ENCODE assay signal across 8 mouse cellular contexts in genomic region chr15:64023770-64024719, GRCm38 (mm10). TPM values are rescaled to one million over a fixed set of nuclear protein-coding genes. Genes with fewer than 3 reads are reported as not detected.
DNase-seq lines count a peak whose midpoint lies in the region; ATAC-seq and TF ChIP-seq lines count a peak whose summit lies in the region.

No protein-coding gene starts in this region.

- H3K27ac ChIP-seq in embryonic facial prominence, embryonic 15.5 days (replicated peaks), result 0 out of 2 replicates have a peak overlapping the region, but pooled peaks have one; percentile 17
- no peak overlapping the region for H3K27ac ChIP-seq in hindbrain, postnatal 0 days
- H3K27ac ChIP-seq in lung, postnatal 0 days (ENCODE audit: low read length), result peak overlapping the region; percentile 64
- peak overlapping the region; percentile 28; the same call in 1 of the 2 replicates for H3K27ac ChIP-seq in stomach, embryonic 14.5 days (ENCODE audit: low read length)
- no peak overlapping the region for H3K27ac ChIP-seq in cerebellum, adult 2 months (ENCODE audit: insufficient read depth, low read length)

- H3K36me3 ChIP-seq in embryonic facial prominence, embryonic 15.5 days, result no peaks in the 10 kb centered on the region
- no peaks in the 10 kb centered on the region for H3K36me3 ChIP-seq in hindbrain, postnatal 0 days (ENCODE audit: insufficient read depth, low read length)
- H3K36me3 ChIP-seq in lung, postnatal 0 days (ENCODE audit: insufficient read depth, low read length), result no peaks in the 10 kb centered on the region
- peaks cover 3% of the 10 kb centered on the region for H3K36me3 ChIP-seq in stomach, embryonic 14.5 days (ENCODE audit: control insufficient read depth, insufficient read depth, low read length)

- no peaks in the 10 kb centered on the region for H3K9me3 ChIP-seq in embryonic facial prominence, embryonic 15.5 days (replicated peaks)
- no peaks in the 10 kb centered on the region for H3K9me3 ChIP-seq in hindbrain, postnatal 0 days (ENCODE audit: low read length)
- no peaks in the 10 kb centered on the region for H3K9me3 ChIP-seq in lung, postnatal 0 days (ENCODE audit: low read length)
- no peaks in the 10 kb centered on the region for H3K9me3 ChIP-seq in stomach, embryonic 14.5 days (ENCODE audit: control insufficient read depth, low read depth, low read length)

- peak overlapping the region; percentile 11; the same call in 1 of the 2 replicates for H3K4me3 ChIP-seq in embryonic facial prominence, embryonic 15.5 days (replicated peaks)
- no peak overlapping the region for H3K4me3 ChIP-seq in hindbrain, postnatal 0 days (ENCODE audit: low read length)
- H3K4me3 ChIP-seq in lung, postnatal 0 days (ENCODE audit: low read depth, low read length), result no peak overlapping the region
- no peak overlapping the region for H3K4me3 ChIP-seq in stomach, embryonic 14.5 days (ENCODE audit: low read depth, low read length)
- H3K4me3 ChIP-seq in cerebellum, adult 2 months (replicated peaks; ENCODE audit: insufficient read depth, low read depth, low read length), result no peak overlapping the region

- peak overlapping the region; percentile 30 for H3K4me2 ChIP-seq in embryonic facial prominence, embryonic 15.5 days (replicated peaks)
- peak overlapping the region; percentile 16; the same call in 1 of the 2 replicates for H3K4me2 ChIP-seq in hindbrain, postnatal 0 days (ENCODE audit: low read depth, low read length)
- peak overlapping the region; percentile 39 for H3K4me2 ChIP-seq in lung, postnatal 0 days (replicated peaks; ENCODE audit: low read depth, low read length)
- 0 out of 2 replicates have a peak overlapping the region, but pooled peaks have one; percentile 6 for H3K4me2 ChIP-seq in stomach, embryonic 14.5 days (replicated peaks; ENCODE audit: low read depth, low read length)

- no peak for TF ChIP-seq CTCF in hindbrain, postnatal 0 days (IDR thresholded peaks at IDR 0.05; ENCODE audit: low read depth)
- TF ChIP-seq CTCF in lung, postnatal 0 days (IDR thresholded peaks at IDR 0.05), result no peak
- TF ChIP-seq CTCF in cerebellum, adult 2 months (IDR thresholded peaks at IDR 0.05; ENCODE audit: borderline replicate concordance, insufficient read depth, low read depth, low read length), result no peak

- peak; percentile 30 to 50 for DNase-seq in heart, adult 18-20 months
- DNase-seq in heart, postnatal 4 days, result no peak
- no peak for DNase-seq in hindbrain, postnatal 0 days (ENCODE audit: low spot score)
- DNase-seq in lung, postnatal 0 days (ENCODE audit: low spot score), result peak; percentile 55
- no peak for DNase-seq in cerebellum, adult 2 months
- DNase-seq in urinary bladder, adult 18-20 months (ENCODE audit: low spot score in 2 of 2), result no peak

- H3K27me3 ChIP-seq in embryonic facial prominence, embryonic 15.5 days, result no peaks in the 10 kb centered on the region
- H3K27me3 ChIP-seq in hindbrain, postnatal 0 days (ENCODE audit: insufficient read depth, low read length), result no peaks in the 10 kb centered on the region
- H3K27me3 ChIP-seq in lung, postnatal 0 days (replicated peaks; ENCODE audit: insufficient read depth, low read length), result no peaks in the 10 kb centered on the region
- no peaks in the 10 kb centered on the region for H3K27me3 ChIP-seq in stomach, embryonic 14.5 days (ENCODE audit: control insufficient read depth, insufficient read depth, low read length)
- no peaks in the 10 kb centered on the region for H3K27me3 ChIP-seq in cerebellum, adult 2 months (ENCODE audit: control insufficient read depth, insufficient read depth, low read length)

- TF ChIP-seq POLR2A in cerebellum, adult 2 months (IDR thresholded peaks at IDR 0.05; ENCODE audit: borderline replicate concordance, insufficient read depth, low read length), result no peak

- TF ChIP-seq EP300 in lung, postnatal 0 days (IDR thresholded peaks at IDR 0.05), result no peak

- H3K9ac ChIP-seq in embryonic facial prominence, embryonic 15.5 days, result no peak overlapping the region
- H3K9ac ChIP-seq in hindbrain, postnatal 0 days (replicated peaks; ENCODE audit: low read length), result no peak overlapping the region
- no peak overlapping the region for H3K9ac ChIP-seq in lung, postnatal 0 days (replicated peaks; ENCODE audit: low read depth)
- H3K9ac ChIP-seq in stomach, embryonic 14.5 days (replicated peaks; ENCODE audit: low read depth, low read length), result no peak overlapping the region

- peaks cover 15% of the 10 kb centered on the region; the same call in 1 of the 2 replicates for H3K4me1 ChIP-seq in embryonic facial prominence, embryonic 15.5 days
- no peaks in the 10 kb centered on the region for H3K4me1 ChIP-seq in hindbrain, postnatal 0 days (ENCODE audit: insufficient read depth, low read length)
- peaks cover 6% of the 10 kb centered on the region; the same call in 1 of the 2 replicates for H3K4me1 ChIP-seq in lung, postnatal 0 days (ENCODE audit: insufficient read depth, low read depth, low read length)
- peaks cover 17% of the 10 kb centered on the region for H3K4me1 ChIP-seq in stomach, embryonic 14.5 days (ENCODE audit: control insufficient read depth, insufficient read depth, low read length)
- peaks cover 51% of the 10 kb centered on the region for H3K4me1 ChIP-seq in cerebellum, adult 2 months (ENCODE audit: control insufficient read depth, insufficient read depth, low read length)

- peak; percentile 40; the same call in 1 of the 2 replicates for ATAC-seq in embryonic facial prominence, embryonic 15.5 days (ENCODE audit: insufficient number of reproducible peaks, low FRiP score, low TSS enrichment, low read depth)
- no peak for ATAC-seq in hindbrain, postnatal 0 days
- ATAC-seq in lung, postnatal 0 days, result peak; percentile 63
- ATAC-seq in stomach, embryonic 14.5 days (ENCODE audit: insufficient number of reproducible peaks, insufficient read depth, low FRiP score, low read depth), result peak; percentile 28; the same call in 1 of the 2 replicates

- WGBS in embryonic facial prominence, embryonic 15.5 days, result 28% methylated on average over 13 of the region's 13 CpGs
- 20% methylated on average over 13 of the region's 13 CpGs for WGBS in hindbrain, postnatal 0 days
- WGBS in lung, postnatal 0 days, result 17% methylated on average over 13 of the region's 13 CpGs
- 37% methylated on average over 13 of the region's 13 CpGs for WGBS in stomach, embryonic 14.5 days
- 38% methylated on average over 13 of the region's 13 CpGs for WGBS in cerebellum, adult 2 months

RNA-seq across cellular contexts. Expression of gene Fam49b, which starts 36.2 kb away (rescaled TPM):
- 10 to 100 TPM; 24.3 to 30.0 TPM for total RNA-seq in heart, adult 18-20 months (2021)
- total RNA-seq in heart, postnatal 4 days (2021), result 10 to 100 TPM; 47.5 to 56.2 TPM
- polyA plus RNA-seq in embryonic facial prominence, embryonic 15.5 days (2015; fragmentation: Nextera tagmentation; extraction: Ambion mirVana), result 46.4 and 46.6 TPM in 2 replicates
- 86.9 and 95.4 TPM in 2 replicates for total RNA-seq in hindbrain, postnatal 0 days (2014; rRNA removed)
- polyA plus RNA-seq in hindbrain, postnatal 0 days (2015; fragmentation: Nextera tagmentation; extraction: Ambion mirVana), result 126 and 131 TPM in 2 replicates
- 45.8 and 48.1 TPM in 2 replicates for polyA plus RNA-seq in lung, postnatal 0 days (2015; fragmentation: Nextera tagmentation; extraction: Ambion mirVana)
- polyA plus RNA-seq in stomach, embryonic 14.5 days (2014; fragmentation: Nextera tagmentation; extraction: Ambion mirVana), result 72.6 and 81.4 TPM in 2 replicates
- polyA plus RNA-seq in cerebellum, adult 2 months (2012; rRNA removed), result 137 and 147 TPM in 2 replicates

Comparison
In these comparisons a context has a peak if more than half of its experiments do, and no peak if none do; other contexts are left out.
1. DNase-seq: peak in heart, adult 18-20 months (2 of 2) and lung, postnatal 0 days (single experiment); none in heart, postnatal 4 days (single experiment), hindbrain, postnatal 0 days (single experiment), cerebellum, adult 2 months (0 of 2) and urinary bladder, adult 18-20 months (0 of 2).
2. H3K27ac ChIP-seq: peak in embryonic facial prominence, embryonic 15.5 days (single experiment), lung, postnatal 0 days (single experiment) and stomach, embryonic 14.5 days (single experiment); none in hindbrain, postnatal 0 days (single experiment) and cerebellum, adult 2 months (single experiment).
3. Peak in every context shown above with its lines, with median percentiles within 50 percentile points of each other: H3K4me2 ChIP-seq.